Mouse (Mus musculus): ENCODE measurements around the gene Tnni3k. TPM values are rescaled to one million over a fixed set of nuclear protein-coding genes. Genes with fewer than 3 reads are reported as not detected.

Gene Tnni3k
- total RNA-seq, 4 experiments from 2014 or later: not detected

GRCm38 (mm10) chr3:154764115-154764514 lies 291.1 kb downstream of the Tnni3k start:
- no peak for DNase-seq (ENCODE audit: low spot score in 2 of 2)

DNA sequence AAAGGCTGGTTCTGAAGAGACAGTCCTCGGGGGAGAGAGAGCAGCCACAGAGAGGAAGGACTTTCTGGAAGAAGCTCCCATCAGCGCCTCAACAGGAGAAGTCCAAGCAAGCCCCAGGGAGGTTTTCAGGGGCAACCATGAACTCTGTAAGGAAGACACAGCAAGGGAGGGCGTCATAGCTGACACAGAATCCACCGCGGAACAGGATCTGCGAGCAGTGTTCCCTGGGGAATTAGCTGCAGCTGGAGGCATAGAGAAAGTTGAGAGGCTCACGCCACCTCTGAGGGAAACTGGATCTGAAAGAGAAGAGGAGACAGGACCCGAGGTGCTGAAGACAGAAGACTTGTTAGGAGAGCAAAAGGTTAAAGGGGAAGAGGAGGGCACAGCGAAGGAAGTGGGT lies 291.8 kb downstream of the Tnni3k start:
- DNase-seq (ENCODE audit: low spot score in 2 of 2): no peak

- DNase-seq (ENCODE audit: low spot score in 2 of 2): no peak
These were observed 294.1 kb downstream of the Tnni3k start for GRCm38 (mm10) chr3:154761108-154761507.

GRCm38 (mm10) chr3:154758089-154758488 lies 297.1 kb downstream of the Tnni3k start:
- no peak for DNase-seq (ENCODE audit: low spot score in 2 of 2)

DNA sequence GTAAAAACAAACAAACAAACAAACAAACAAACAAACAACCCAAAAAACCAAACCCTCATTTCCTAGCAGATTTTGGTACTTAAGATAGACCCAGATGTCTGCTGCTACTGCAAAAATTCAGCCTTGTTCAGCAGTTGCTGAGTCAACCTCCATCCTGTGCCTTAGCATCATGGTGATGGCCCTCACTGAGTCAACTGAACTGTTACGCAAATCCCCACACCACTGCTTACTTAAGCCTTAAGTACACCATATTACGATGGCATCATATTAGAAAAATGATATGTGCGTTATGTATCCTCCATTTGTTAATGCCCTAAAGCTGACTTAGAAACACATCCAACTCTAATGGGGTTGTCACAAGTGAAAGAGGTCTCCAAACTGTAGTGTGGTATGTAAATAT lies 300.0 kb downstream of the Tnni3k start:
- DNase-seq (ENCODE audit: low spot score in 2 of 2): no peak

DNA sequence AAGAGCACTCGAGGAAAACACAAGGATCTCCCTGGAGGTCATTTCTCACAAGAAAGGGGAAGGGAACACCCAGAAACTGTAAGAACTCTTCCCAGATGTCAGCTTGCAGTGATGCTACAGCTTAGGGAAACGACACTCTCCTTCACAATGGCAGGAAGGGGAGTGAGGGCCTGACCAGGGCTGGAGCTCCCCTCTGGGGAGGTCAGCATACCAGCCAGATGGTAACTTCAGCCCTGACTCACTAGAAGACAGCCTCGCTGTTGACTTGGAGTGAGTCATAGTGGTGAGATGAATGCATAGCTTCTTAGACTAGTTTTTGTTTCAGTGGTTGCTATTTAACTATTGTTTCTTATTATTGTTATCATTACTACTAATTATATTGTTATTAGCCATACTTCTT lies 300.7 kb downstream of the Tnni3k start:
- DNase-seq (ENCODE audit: low spot score in 2 of 2): no peak

DNA sequence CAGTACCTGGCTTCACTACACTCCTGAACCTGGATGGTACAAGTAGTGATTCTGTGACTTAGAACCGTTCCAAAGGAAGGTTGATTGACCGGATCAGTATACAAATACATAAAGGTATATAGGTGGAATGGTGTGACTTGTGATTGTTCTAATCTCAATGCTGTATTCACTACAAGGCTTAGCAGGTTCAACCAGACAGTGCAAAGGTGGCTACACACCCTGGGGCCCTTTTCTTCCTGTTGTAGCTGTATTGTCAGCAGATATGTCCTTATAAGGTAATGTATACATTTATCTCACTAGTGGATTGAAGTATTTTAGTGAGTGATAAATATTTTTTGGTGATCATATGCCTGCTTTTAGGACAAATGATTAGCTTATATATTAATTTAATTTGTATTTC lies 310.9 kb downstream of the Tnni3k start:
- DNase-seq (ENCODE audit: low spot score in 2 of 2): no peak

DNA sequence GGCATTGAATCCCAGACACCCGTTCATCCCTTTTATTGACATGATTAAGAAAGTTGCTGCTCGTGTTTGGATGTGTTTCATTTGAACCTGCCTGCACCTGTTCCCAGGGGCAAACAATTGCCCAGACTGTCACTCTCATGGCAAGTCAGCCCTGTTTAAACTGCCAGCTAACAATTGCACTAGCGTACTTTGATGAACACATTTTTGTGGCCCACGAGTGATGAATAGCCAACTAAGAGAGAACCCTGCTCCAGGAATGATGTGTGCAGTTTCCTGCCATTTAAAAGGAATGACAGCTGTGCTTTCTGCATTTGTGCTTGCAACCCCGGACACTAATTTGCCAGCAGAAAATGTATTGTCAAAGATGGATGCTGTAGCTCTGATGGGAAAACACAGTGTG lies 312.3 kb downstream of the Tnni3k start:
- no peak for DNase-seq (ENCODE audit: low spot score in 2 of 2)

GRCm38 (mm10) chr3:154741496-154741895 lies 313.7 kb downstream of the Tnni3k start:
- no peak for DNase-seq (ENCODE audit: low spot score in 2 of 2)

Other genes starting within 250 kb of the Tnni3k start
- gene Fpgt, start 38.0 kb upstream of the Tnni3k start, total RNA-seq (2022): 1 to 10 TPM; 6.9 to 8.9 (median 7.3) TPM
- gene Lrriq3, start 38.0 kb upstream of the Tnni3k start, total RNA-seq (2022): under 1 TPM; 0.29 to 0.38 (median 0.36) TPM

Measured in gastrocnemius, adult 8-10 months (tissue).